Comparison of ENCODE assay signal across 7 mouse cellular contexts in genomic region chrX:47992606-47993005, GRCm38 (mm10). TPM values are rescaled to one million over a fixed set of nuclear protein-coding genes. Genes with fewer than 3 reads are reported as not detected.
A peak's percentile ranks its signal among the peaks of the same experiment; 100 is the strongest.
DNase-seq lines count a peak whose midpoint lies in the region; ATAC-seq and TF ChIP-seq lines count a peak whose summit lies in the region.

No protein-coding gene starts in this region.

- no peak for TF ChIP-seq POLR2A in small intestine, adult 2 months (IDR thresholded peaks at IDR 0.05; ENCODE audit: low read depth, low read length)

- H3K4me3 ChIP-seq in intestine, embryonic 15.5 days (replicated peaks) = no peak overlapping the region
- H3K4me3 ChIP-seq in midbrain, embryonic 11.5 days (ENCODE audit: low read depth, low read length) = no peak overlapping the region
- no peak overlapping the region for H3K4me3 ChIP-seq in small intestine, adult 2 months (ENCODE audit: low read depth, low read length)

- DNase-seq in adrenal gland, adult 2 months = peak; percentile 69
- DNase-seq in embryo, embryonic 11 days = peak; percentile 68
- DNase-seq in gastrocnemius, postnatal 36 days = peak; percentile 35 to 52
- peak; percentile 64 to 65 for DNase-seq in left cerebral cortex, postnatal 25 days (ENCODE audit: low spot score in 2 of 2)
- peak; percentile 97 for DNase-seq in midbrain, embryonic 11.5 days (ENCODE audit: low spot score, missing footprints)

- no peaks in the 10 kb centered on the region for H3K36me3 ChIP-seq in intestine, embryonic 15.5 days
- no peaks in the 10 kb centered on the region for H3K36me3 ChIP-seq in midbrain, embryonic 11.5 days (ENCODE audit: control insufficient read depth, insufficient read depth, low read length)
- H3K36me3 ChIP-seq in small intestine, adult 2 months (ENCODE audit: control insufficient read depth, insufficient read depth, low read length) = no peaks in the 10 kb centered on the region

- H3K27ac ChIP-seq in intestine, embryonic 15.5 days = no peak overlapping the region
- no peak overlapping the region for H3K27ac ChIP-seq in midbrain, embryonic 11.5 days (ENCODE audit: low read depth, low read length)
- no peak overlapping the region for H3K27ac ChIP-seq in small intestine, adult 2 months (ENCODE audit: insufficient read depth, low read depth, low read length)

- H3K4me2 ChIP-seq in intestine, embryonic 15.5 days (replicated peaks) = 0 out of 2 replicates have a peak overlapping the region, but pooled peaks have one; percentile 23
- no peak overlapping the region for H3K4me2 ChIP-seq in midbrain, embryonic 11.5 days

- no peaks in the 10 kb centered on the region for H3K4me1 ChIP-seq in intestine, embryonic 15.5 days (replicated peaks)
- no peaks in the 10 kb centered on the region for H3K4me1 ChIP-seq in midbrain, embryonic 11.5 days (ENCODE audit: control insufficient read depth, insufficient read depth, low read length)
- H3K4me1 ChIP-seq in small intestine, adult 2 months (ENCODE audit: control insufficient read depth, insufficient read depth, insufficient read length, low read length) = no peaks in the 10 kb centered on the region

- WGBS in intestine, embryonic 15.5 days = 19% methylated on average over 8 of the region's 8 CpGs
- 22% methylated on average over 8 of the region's 8 CpGs for WGBS in midbrain, embryonic 11.5 days
- WGBS in small intestine, adult 2 months = 9% methylated on average over 8 of the region's 8 CpGs

- no peaks in the 10 kb centered on the region for H3K9me3 ChIP-seq in intestine, embryonic 15.5 days
- no peaks in the 10 kb centered on the region for H3K9me3 ChIP-seq in midbrain, embryonic 11.5 days (ENCODE audit: control insufficient read depth, low read length)

- H3K27me3 ChIP-seq in intestine, embryonic 15.5 days (replicated peaks) = no peaks in the 10 kb centered on the region
- no peaks in the 10 kb centered on the region for H3K27me3 ChIP-seq in midbrain, embryonic 11.5 days (ENCODE audit: control insufficient read depth, insufficient read depth, low read length)
- H3K27me3 ChIP-seq in small intestine, adult 2 months (ENCODE audit: control insufficient read depth, insufficient read depth, low read length) = no peaks in the 10 kb centered on the region

- no peak for ATAC-seq in intestine, embryonic 15.5 days
- peak; percentile 61 for ATAC-seq in midbrain, embryonic 11.5 days (ENCODE audit: low FRiP score)

- peak; percentile 71; the same call in 1 of the 2 replicates for TF ChIP-seq CTCF in small intestine, adult 2 months (IDR thresholded peaks at IDR 0.05; ENCODE audit: extremely low read depth, insufficient read length, insufficient replicate concordance, low read depth, low read length)

- intact Hi-C loops in gastrocnemius, postnatal 36 days (cut with DNase I) = loop anchor here (5.0 to 10.0 kb wide), 2 partner anchors 422 to 540 kb away; no protein-coding TSS in a partner anchor
- intact Hi-C loops in left cerebral cortex, postnatal 25 days (cut with DNase I) = loop anchor here (1.0 to 10.0 kb wide), 3 partner anchors 132 to 392 kb away; partner anchors contain the start of gene Utp14a

- H3K9ac ChIP-seq in intestine, embryonic 15.5 days = no peak overlapping the region
- no peak overlapping the region for H3K9ac ChIP-seq in midbrain, embryonic 11.5 days (ENCODE audit: low read length)

RNA-seq across cellular contexts. Expression of gene Apln, which starts 42.0 kb away (rescaled TPM):
- 1 to 10 TPM; 1.6 to 5.0 TPM for total RNA-seq in adrenal gland, adult 2 months (2021)
- polyA plus RNA-seq in adrenal gland, adult 2 months (2012; rRNA removed) = 3.1 and 8.3 TPM in 2 replicates
- total RNA-seq in gastrocnemius, postnatal 36 days (2021) = 1 to 10 TPM; 1.9 to 2.3 TPM
- 6.0 and 6.4 TPM in 2 replicates for polyA plus RNA-seq in intestine, embryonic 15.5 days (2015; fragmentation: Nextera tagmentation; extraction: Ambion mirVana)
- 10 to 100 TPM; 20.1 to 29.9 TPM for total RNA-seq in left cerebral cortex, postnatal 25 days (2021)
- polyA plus RNA-seq in midbrain, embryonic 11.5 days (2014; fragmentation: Nextera tagmentation; extraction: Ambion mirVana) = 2.7 and 2.9 TPM in 2 replicates
- polyA plus RNA-seq in small intestine, adult 2 months (2012; rRNA removed) = 0.74 and 0.79 TPM in 2 replicates

Comparison
In these comparisons a context has a peak if more than half of its experiments do, and no peak if none do; other contexts are left out.
1. DNase-seq: peak in every context shown above with its lines; median percentile 97 in midbrain, embryonic 11.5 days; 69 in adrenal gland, adult 2 months; 68 in embryo, embryonic 11 days; 64 in left cerebral cortex, postnatal 25 days; 44 in gastrocnemius, postnatal 36 days.